Mouse (Mus musculus) midbrain, embryonic 15.5 days (tissue): ENCODE results near the gene Bcdin3d. TPM values are rescaled to one million over a fixed set of nuclear protein-coding genes. Genes with fewer than 3 reads are reported as not detected.
"Not testable (repeated sequence)": the region's sequence is repeated elsewhere in the genome, so short reads cannot be mapped to it uniquely, and the experiment has no call there.

Experiments used
- ATAC-seq: fragments of 200-750 bp; cut with Nextera tagmentation; replicated peaks from 2 replicates; pipeline ENCODE4 v1.8.0; 2017; ENCODE audit warnings: moderate TSS enrichment
- H3K27ac ChIP-seq: fragments of 300-500 bp; sonication (generic); 2 replicates; pipeline ENCODE4 v1.5.1; 2015; ENCODE audit warnings: mild to moderate bottlenecking, inconsistent platforms
- H3K27me3 ChIP-seq: fragments of 300-500 bp; sonication (generic); replicated peaks from 2 replicates; pipeline ENCODE4 v1.6.1; 2015; ENCODE audit warnings: inconsistent platforms
- H3K36me3 ChIP-seq: fragments of 300-500 bp; sonication (generic); replicated peaks from 2 replicates; pipeline ENCODE4 v1.6.1; 2015; ENCODE audit warnings: inconsistent platforms
- H3K4me1 ChIP-seq: fragments of 300-500 bp; sonication (generic); 2 replicates; pipeline ENCODE4 v1.6.1; 2015; ENCODE audit warnings: inconsistent platforms
- H3K4me2 ChIP-seq: fragments of 300-500 bp; sonication (generic); 2 replicates; pipeline ENCODE4 v1.6.1; 2015; ENCODE audit warnings: inconsistent platforms, mild to moderate bottlenecking, moderate library complexity
- H3K4me3 ChIP-seq: fragments of 300-500 bp; sonication (generic); 2 replicates; pipeline ENCODE4 v1.5.1; 2015; ENCODE audit warnings: mild to moderate bottlenecking, inconsistent platforms
- H3K9ac ChIP-seq: fragments of 300-500 bp; sonication (generic); 2 replicates; pipeline ENCODE4 v1.6.1; 2015; ENCODE audit warnings: mild to moderate bottlenecking, inconsistent platforms
- H3K9me3 ChIP-seq: fragments of 300-500 bp; sonication (generic); 2 replicates; pipeline ENCODE4 v1.6.1; 2016; ENCODE audit warnings: inconsistent platforms
- WGBS: fragments of 180-500 bp; shearing (Covaris S2); methylation state at CpG from one replicate; pipeline ENCODE4 v1.1.7; 2015; ENCODE audit warnings: mixed read lengths; 5-methylcytosine and 5-hydroxymethylcytosine counted together
- polyA plus RNA-seq: library from polyadenylated mRNA; unstranded; fragments of >200 nt; fragmentation: Nextera tagmentation; extraction: Ambion mirVana; gene quantifications from 2 replicates; pipeline ENCODE4 v1.2.1, GENCODE M21; 2015

The Bcdin3d gene
- polyA plus RNA-seq, 1 experiment from 2014 or later = 23.0 TPM

DNA sequence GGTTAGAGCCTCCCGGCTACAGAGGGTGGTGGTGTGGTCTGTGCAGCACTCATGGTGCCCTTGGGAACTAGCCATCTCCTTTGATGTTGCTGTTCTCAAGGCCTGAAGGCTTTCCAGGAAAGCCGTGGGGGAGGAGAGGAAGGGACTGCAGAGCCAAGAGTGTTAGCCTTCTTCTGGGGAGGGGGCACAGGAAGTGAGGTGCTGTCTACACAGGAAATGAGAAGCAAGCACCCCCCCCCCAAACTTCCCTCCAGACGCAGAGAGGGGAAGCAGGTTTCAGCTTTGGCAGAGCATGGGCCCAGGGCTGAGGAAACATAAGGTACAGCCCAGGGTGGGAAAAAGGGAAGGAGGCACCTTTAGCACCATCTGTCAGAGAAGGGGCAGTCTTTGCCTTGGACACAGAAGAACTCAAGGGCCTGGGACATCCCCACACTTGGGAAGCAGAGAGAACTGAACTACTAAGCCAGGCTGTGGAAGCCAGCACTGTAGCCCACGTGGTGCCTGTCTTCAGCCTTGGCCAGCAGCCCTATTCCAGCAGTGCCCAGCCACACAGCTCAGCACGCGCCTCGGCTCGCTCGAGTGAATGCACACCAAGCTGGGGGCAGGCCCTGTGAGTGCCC, 25.3 kb downstream of the Bcdin3d start:
- Histone ChIP-seq H3K9ac (no peak overlapping the region), H3K27ac (peak overlapping the region; percentile 49; the same call in 1 of the 2 replicates), H3K4me1 (peaks cover 17% of the 10 kb centered on the region), H3K4me3 (no peak overlapping the region), H3K9me3 (no peaks in the 10 kb centered on the region), H3K27me3 (no peaks in the 10 kb centered on the region), H3K36me3 (no peaks in the 10 kb centered on the region), H3K4me2 (no peak overlapping the region)
- peak; percentile 39; the same call in 1 of the 2 replicates for ATAC-seq
- WGBS = 75% methylated on average over 9 of the region's 9 CpGs

GRCm38 (mm10) chr15:99446136-99446535, 28.4 kb downstream of the Bcdin3d start:
- not testable (repeated sequence) for H3K9ac ChIP-seq, H3K4me3 ChIP-seq, ATAC-seq, H3K27me3 ChIP-seq, H3K4me2 ChIP-seq, H3K36me3 ChIP-seq, H3K27ac ChIP-seq, H3K9me3 ChIP-seq
- WGBS = 89% methylated on average over 10 of the region's 10 CpGs
- H3K4me1 ChIP-seq = peaks cover 14% of the 10 kb centered on the region

DNA sequence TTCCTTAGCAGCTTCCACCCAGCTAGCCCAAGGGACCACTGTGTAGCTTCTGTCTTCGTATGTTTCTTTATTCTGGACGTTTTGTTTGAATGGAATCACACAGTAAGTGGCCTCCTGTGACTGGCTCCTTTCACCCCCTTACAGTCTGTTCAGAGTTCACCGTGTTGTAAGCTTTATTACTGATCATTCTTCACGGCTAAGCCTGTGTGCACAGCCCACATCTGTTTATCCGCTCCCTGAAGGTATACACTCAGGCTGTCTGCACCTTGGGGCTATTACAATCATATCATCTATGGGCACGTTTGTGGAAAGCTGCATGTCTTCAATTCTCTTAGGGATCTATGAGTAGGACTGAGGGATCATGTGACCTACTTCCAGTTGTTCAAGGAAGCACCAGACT, 29.0 kb downstream of the Bcdin3d start:
- Histone ChIP-seq H3K36me3 (no peaks in the 10 kb centered on the region), H3K4me1 (peaks cover 18% of the 10 kb centered on the region), H3K9ac (no peak overlapping the region), H3K4me3 (no peak overlapping the region), H3K4me2 (peak overlapping the region; percentile 7; the same call in 1 of the 2 replicates), H3K27ac (peak overlapping the region; percentile 38; the same call in 1 of the 2 replicates), H3K9me3 (no peaks in the 10 kb centered on the region), H3K27me3 (no peaks in the 10 kb centered on the region)
- WGBS = 40% methylated on average over 6 of the region's 6 CpGs
- no peak for ATAC-seq

- H3K4me2 ChIP-seq = no peak overlapping the region
- ATAC-seq = no peak
- H3K27ac ChIP-seq = no peak overlapping the region
- no peak overlapping the region for H3K4me3 ChIP-seq
- peaks cover 24% of the 10 kb centered on the region for H3K4me1 ChIP-seq
- no peaks in the 10 kb centered on the region for H3K36me3 ChIP-seq
- H3K27me3 ChIP-seq = no peaks in the 10 kb centered on the region
- WGBS = 87% methylated on average over 7 of the region's 7 CpGs
- no peaks in the 10 kb centered on the region for H3K9me3 ChIP-seq
- no peak overlapping the region for H3K9ac ChIP-seq
Observed at GRCm38 (mm10) chr15:99442358-99442757, 32.2 kb downstream of the Bcdin3d start.

GRCm38 (mm10) chr15:99440816-99441457, 33.6 kb downstream of the Bcdin3d start:
- Histone ChIP-seq H3K4me2 (no peak overlapping the region), H3K4me3 (no peak overlapping the region), H3K9ac (no peak overlapping the region), H3K9me3 (no peaks in the 10 kb centered on the region), H3K27ac (peak overlapping the region; percentile 55), H3K36me3 (no peaks in the 10 kb centered on the region), H3K4me1 (peaks cover 23% of the 10 kb centered on the region), H3K27me3 (no peaks in the 10 kb centered on the region)
- 57% methylated on average over 8 of the region's 8 CpGs for WGBS
- ATAC-seq = peak; percentile 30; the same call in 1 of the 2 replicates

DNA sequence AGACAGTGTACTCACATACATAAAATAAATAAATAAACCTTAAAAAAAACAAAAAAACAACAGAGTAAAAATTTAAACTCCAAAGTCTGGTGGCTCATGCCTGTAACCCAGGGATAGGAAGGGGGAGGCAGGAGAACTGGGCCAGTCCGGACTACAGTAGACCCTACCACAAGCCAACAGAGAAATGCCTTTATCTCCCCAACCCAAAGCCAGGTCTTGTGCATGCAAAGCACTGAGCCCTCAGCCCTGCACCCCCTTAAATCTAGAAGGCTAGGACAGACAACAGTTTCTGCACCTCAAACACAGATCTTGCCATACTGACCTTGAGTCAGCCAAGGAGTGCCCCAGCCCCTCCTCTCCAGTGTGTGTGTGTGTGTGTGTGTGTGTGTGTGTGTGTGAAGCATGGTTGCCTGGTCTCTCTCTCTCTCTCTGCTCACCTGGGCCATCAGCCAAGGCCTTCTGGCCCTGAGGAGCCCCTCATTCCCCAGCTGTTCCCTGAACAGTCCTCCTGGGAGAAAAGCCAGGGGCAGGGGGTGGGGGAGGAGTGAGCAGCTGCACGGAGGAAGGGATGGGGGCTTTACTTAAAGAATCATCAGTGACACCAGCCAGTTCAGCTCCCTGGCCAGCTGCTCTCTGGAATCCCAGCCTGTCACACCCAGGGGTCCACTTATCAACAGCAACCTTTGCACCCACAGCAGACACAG, 34.3 kb downstream of the Bcdin3d start:
- H3K9me3 ChIP-seq = no peaks in the 10 kb centered on the region
- peak overlapping the region; percentile 55 for H3K27ac ChIP-seq
- no peaks in the 10 kb centered on the region for H3K36me3 ChIP-seq
- H3K4me1 ChIP-seq = peaks cover 18% of the 10 kb centered on the region
- peak; percentile 48 for ATAC-seq
- WGBS = 44% methylated on average over 2 of the region's 2 CpGs
- no peak overlapping the region for H3K4me3 ChIP-seq
- H3K4me2 ChIP-seq = no peak overlapping the region
- H3K9ac ChIP-seq = no peak overlapping the region
- H3K27me3 ChIP-seq = no peaks in the 10 kb centered on the region

- WGBS = 84% methylated on average over 8 of the region's 8 CpGs
- no peaks in the 10 kb centered on the region for H3K9me3 ChIP-seq
- H3K27me3 ChIP-seq = no peaks in the 10 kb centered on the region
- H3K9ac ChIP-seq = no peak overlapping the region
- no peaks in the 10 kb centered on the region for H3K36me3 ChIP-seq
- ATAC-seq = no peak
- H3K27ac ChIP-seq = no peak overlapping the region
- no peak overlapping the region for H3K4me2 ChIP-seq
- peaks cover 24% of the 10 kb centered on the region for H3K4me1 ChIP-seq
- H3K4me3 ChIP-seq = no peak overlapping the region
Observed at GRCm38 (mm10) chr15:99438966-99439698, 35.4 kb downstream of the Bcdin3d start.

- Histone ChIP-seq H3K4me1 (peaks cover 10% of the 10 kb centered on the region), H3K4me2 (no peak overlapping the region), H3K27ac (no peak overlapping the region), H3K9me3 (no peaks in the 10 kb centered on the region), H3K36me3 (peaks cover 4% of the 10 kb centered on the region; the same call in 1 of the 2 replicates), H3K9ac (no peak overlapping the region), H3K4me3 (no peak overlapping the region), H3K27me3 (no peaks in the 10 kb centered on the region)
- ATAC-seq = no peak
- 89% methylated on average over 12 of the region's 12 CpGs for WGBS
Observed at GRCm38 (mm10) chr15:99433913-99434312, 40.6 kb downstream of the Bcdin3d start.

DNA sequence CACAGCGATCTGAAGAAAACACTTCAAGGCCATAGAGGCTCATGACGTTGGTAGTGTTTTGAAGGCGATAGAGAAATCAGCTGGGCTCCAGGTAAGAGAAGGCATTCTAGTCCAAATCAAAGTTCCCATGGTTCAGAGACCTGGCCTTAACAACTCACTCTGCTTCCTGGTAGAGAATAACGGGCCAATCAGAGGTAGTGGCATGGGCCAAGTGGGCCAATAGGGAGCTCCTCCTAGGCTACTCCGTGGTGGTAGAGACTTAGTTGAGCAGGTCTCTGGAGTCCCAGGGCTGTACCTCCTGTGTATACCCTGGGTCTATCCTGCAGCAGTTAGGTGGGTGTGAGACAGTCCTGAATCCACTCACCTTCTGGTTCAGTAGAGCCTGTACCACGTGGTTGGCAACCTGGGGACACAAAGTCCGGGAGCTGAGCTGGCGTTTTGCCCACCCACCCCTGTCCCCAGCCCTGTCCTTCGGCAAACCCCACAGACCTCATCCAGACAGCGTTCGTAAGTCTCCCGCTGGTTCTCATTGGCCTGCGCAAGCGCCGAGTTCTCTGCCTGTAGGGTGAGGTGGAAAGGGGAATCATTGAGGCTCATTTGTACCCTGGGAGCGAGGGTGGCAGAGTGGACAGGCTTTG, 41.3 kb downstream of the Bcdin3d start:
- no peak overlapping the region for H3K9ac ChIP-seq

GRCm38 (mm10) chr15:99431967-99432366, 42.6 kb downstream of the Bcdin3d start:
- Histone ChIP-seq H3K27me3 (no peaks in the 10 kb centered on the region), H3K9ac (no peak overlapping the region), H3K4me2 (no peak overlapping the region), H3K4me1 (peaks cover 10% of the 10 kb centered on the region; the same call in 1 of the 2 replicates), H3K27ac (no peak overlapping the region), H3K36me3 (peaks cover 18% of the 10 kb centered on the region), H3K4me3 (no peak overlapping the region), H3K9me3 (no peaks in the 10 kb centered on the region)
- WGBS = 76% methylated on average over 8 of the region's 8 CpGs
- no peak for ATAC-seq

More for the DNA sequence above, 41.3 kb downstream of the Bcdin3d start:
- Histone ChIP-seq H3K4me3 (no peak overlapping the region), H3K27ac (no peak overlapping the region), H3K4me1 (peaks cover 10% of the 10 kb centered on the region; the same call in 1 of the 2 replicates), H3K36me3 (peaks cover 9% of the 10 kb centered on the region), H3K9me3 (no peaks in the 10 kb centered on the region), H3K4me2 (no peak overlapping the region), H3K27me3 (no peaks in the 10 kb centered on the region)
- 90% methylated on average over 16 of the region's 16 CpGs for WGBS
- ATAC-seq = no peak

DNA sequence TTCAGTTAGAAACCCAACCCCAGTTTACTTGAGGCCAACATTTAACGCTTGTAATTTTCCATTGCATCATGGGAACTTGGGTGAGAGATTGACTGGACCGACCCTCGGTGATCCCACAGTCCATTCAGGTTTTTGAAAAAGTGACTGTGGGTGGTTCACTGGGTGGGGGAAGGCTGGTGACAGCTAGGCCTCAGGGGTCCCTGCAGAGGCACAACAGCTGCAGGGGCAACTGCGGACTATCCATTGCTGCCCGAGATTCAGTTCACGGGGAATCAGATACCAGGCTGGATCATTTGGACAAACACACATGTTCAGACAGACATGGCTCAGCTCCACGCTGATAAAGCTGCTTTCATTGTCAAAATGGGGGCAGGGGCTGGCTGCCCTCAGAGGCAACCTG, 43.0 kb downstream of the Bcdin3d start:
- H3K36me3 ChIP-seq = peaks cover 20% of the 10 kb centered on the region
- 85% methylated on average over 7 of the region's 7 CpGs for WGBS
- no peaks in the 10 kb centered on the region for H3K27me3 ChIP-seq
- peaks cover 10% of the 10 kb centered on the region; the same call in 1 of the 2 replicates for H3K4me1 ChIP-seq
- no peak for ATAC-seq
- H3K9me3 ChIP-seq = no peaks in the 10 kb centered on the region
- H3K27ac ChIP-seq = no peak overlapping the region
- H3K4me3 ChIP-seq = no peak overlapping the region
- H3K4me2 ChIP-seq = no peak overlapping the region
- H3K9ac ChIP-seq = no peak overlapping the region
